Mouse (Mus musculus): ENCODE data around the gene 4930438A08Rik. TPM values are rescaled to one million over a fixed set of nuclear protein-coding genes. Genes with fewer than 3 reads are reported as not detected.

4930438A08Rik gene
- polyA plus RNA-seq, 1 experiment from 2014 or later: not detected

- Histone ChIP-seq H3K27ac (no peak overlapping the region), H3K4me2 (no peak overlapping the region), H3K4me1 (0 out of 2 replicates have a peak, but pooled peaks cover 2% of the 10 kb centered on the region), H3K9me3 (no peaks in the 10 kb centered on the region), H3K4me3 (no peak overlapping the region), H3K9ac (no peak overlapping the region), H3K27me3 (peaks cover 4% of the 10 kb centered on the region; the same call in 1 of the 2 replicates), H3K36me3 (no peaks in the 10 kb centered on the region)
- WGBS: 79% methylated on average over 7 of the region's 7 CpGs
- no peak for ATAC-seq (ENCODE audit: insufficient number of reproducible peaks, insufficient read depth, low FRiP score, low TSS enrichment, low read depth)
Observed at GRCm38 (mm10) chr11:58249203-58249981, 25.2 kb upstream of the 4930438A08Rik start.

GRCm38 (mm10) chr11:58250550-58250949 is 24.0 kb upstream of the 4930438A08Rik start:
- H3K4me1 ChIP-seq: 0 out of 2 replicates have a peak, but pooled peaks cover 2% of the 10 kb centered on the region
- H3K27me3 ChIP-seq: no peaks in the 10 kb centered on the region
- H3K36me3 ChIP-seq: no peaks in the 10 kb centered on the region
- H3K4me3 ChIP-seq: no peak overlapping the region
- no peak overlapping the region for H3K27ac ChIP-seq
- H3K4me2 ChIP-seq: no peak overlapping the region
- 63% methylated on average over 5 of the region's 5 CpGs for WGBS
- H3K9ac ChIP-seq: no peak overlapping the region
- no peaks in the 10 kb centered on the region for H3K9me3 ChIP-seq
- ATAC-seq (ENCODE audit: insufficient number of reproducible peaks, insufficient read depth, low FRiP score, low TSS enrichment, low read depth): no peak

GRCm38 (mm10) chr11:58254411-58254810 is 20.2 kb upstream of the 4930438A08Rik start:
- 91% methylated on average over 3 of the region's 3 CpGs for WGBS
- no peak overlapping the region for H3K4me2 ChIP-seq
- ATAC-seq (ENCODE audit: insufficient number of reproducible peaks, insufficient read depth, low FRiP score, low TSS enrichment, low read depth): no peak
- H3K27me3 ChIP-seq: no peaks in the 10 kb centered on the region
- no peak overlapping the region for H3K9ac ChIP-seq
- no peaks in the 10 kb centered on the region for H3K9me3 ChIP-seq
- H3K4me1 ChIP-seq: no peaks in the 10 kb centered on the region
- H3K27ac ChIP-seq: no peak overlapping the region
- no peak overlapping the region for H3K4me3 ChIP-seq
- no peaks in the 10 kb centered on the region for H3K36me3 ChIP-seq

- 77% methylated on average over 5 of the region's 5 CpGs for WGBS
- Histone ChIP-seq H3K36me3 (no peaks in the 10 kb centered on the region), H3K9ac (no peak overlapping the region), H3K27me3 (no peaks in the 10 kb centered on the region), H3K9me3 (no peaks in the 10 kb centered on the region), H3K4me1 (no peaks in the 10 kb centered on the region), H3K4me2 (no peak overlapping the region), H3K27ac (no peak overlapping the region), H3K4me3 (no peak overlapping the region)
- ATAC-seq (ENCODE audit: insufficient number of reproducible peaks, insufficient read depth, low FRiP score, low TSS enrichment, low read depth): no peak
Observed at GRCm38 (mm10) chr11:58257816-58258215, 16.8 kb upstream of the 4930438A08Rik start.

- no peaks in the 10 kb centered on the region for H3K27me3 ChIP-seq
- H3K9me3 ChIP-seq: no peaks in the 10 kb centered on the region
- no peak for ATAC-seq (ENCODE audit: insufficient number of reproducible peaks, insufficient read depth, low FRiP score, low TSS enrichment, low read depth)
- no peaks in the 10 kb centered on the region for H3K4me1 ChIP-seq
- no peaks in the 10 kb centered on the region for H3K36me3 ChIP-seq
- no peak overlapping the region for H3K4me2 ChIP-seq
- 87% methylated on average over 4 of the region's 4 CpGs for WGBS
- H3K4me3 ChIP-seq: no peak overlapping the region
- H3K27ac ChIP-seq: no peak overlapping the region
- no peak overlapping the region for H3K9ac ChIP-seq
Observed at GRCm38 (mm10) chr11:58260156-58260555, 14.4 kb upstream of the 4930438A08Rik start.

- H3K4me3 ChIP-seq: no peak overlapping the region
- H3K4me2 ChIP-seq: no peak overlapping the region
- no peaks in the 10 kb centered on the region for H3K4me1 ChIP-seq
- H3K9ac ChIP-seq: no peak overlapping the region
- H3K27me3 ChIP-seq: no peaks in the 10 kb centered on the region
- H3K9me3 ChIP-seq: no peaks in the 10 kb centered on the region
- no peak for ATAC-seq (ENCODE audit: insufficient number of reproducible peaks, insufficient read depth, low FRiP score, low TSS enrichment, low read depth)
- WGBS: 88% methylated on average over 4 of the region's 4 CpGs
- no peak overlapping the region for H3K27ac ChIP-seq
- H3K36me3 ChIP-seq: no peaks in the 10 kb centered on the region
Observed at GRCm38 (mm10) chr11:58261826-58262225, 12.8 kb upstream of the 4930438A08Rik start.

GRCm38 (mm10) chr11:58262336-58262735 is 12.3 kb upstream of the 4930438A08Rik start:
- Histone ChIP-seq H3K9me3 (no peaks in the 10 kb centered on the region), H3K27me3 (no peaks in the 10 kb centered on the region), H3K4me3 (no peak overlapping the region), H3K36me3 (no peaks in the 10 kb centered on the region), H3K9ac (no peak overlapping the region), H3K4me1 (no peaks in the 10 kb centered on the region), H3K27ac (no peak overlapping the region), H3K4me2 (no peak overlapping the region)
- no peak for ATAC-seq (ENCODE audit: insufficient number of reproducible peaks, insufficient read depth, low FRiP score, low TSS enrichment, low read depth)
- WGBS: 85% methylated on average over 3 of the region's 3 CpGs

- WGBS: 61% methylated on average over 2 of the region's 2 CpGs
- Histone ChIP-seq H3K4me3 (no peak overlapping the region), H3K9ac (no peak overlapping the region), H3K27ac (no peak overlapping the region), H3K4me2 (no peak overlapping the region), H3K4me1 (no peaks in the 10 kb centered on the region), H3K27me3 (no peaks in the 10 kb centered on the region), H3K36me3 (no peaks in the 10 kb centered on the region), H3K9me3 (no peaks in the 10 kb centered on the region)
- ATAC-seq (ENCODE audit: insufficient number of reproducible peaks, insufficient read depth, low FRiP score, low TSS enrichment, low read depth): no peak
Observed at GRCm38 (mm10) chr11:58263516-58263915, 11.1 kb upstream of the 4930438A08Rik start.

DNA sequence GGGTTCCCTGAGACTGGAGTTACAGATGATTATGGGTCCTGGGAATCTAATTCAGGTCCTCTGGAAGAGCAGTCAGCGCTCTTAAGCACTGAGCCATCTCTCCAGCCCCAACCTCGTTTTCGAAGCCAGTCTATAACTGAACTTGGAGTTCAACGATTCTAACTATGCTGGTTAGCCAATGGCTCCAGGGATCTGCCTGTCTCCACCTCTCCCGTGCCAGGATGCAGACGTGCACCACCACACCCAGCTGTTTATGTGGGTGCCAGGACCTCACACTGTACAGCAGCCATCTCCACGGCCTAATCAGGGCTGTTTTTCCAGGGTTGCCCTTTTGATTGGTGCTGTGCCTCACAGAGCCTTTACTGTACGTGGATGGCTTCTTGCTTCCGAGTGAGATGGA is 10.1 kb upstream of the 4930438A08Rik start:
- no peak overlapping the region for H3K27ac ChIP-seq
- no peak overlapping the region for H3K9ac ChIP-seq
- no peak for ATAC-seq (ENCODE audit: insufficient number of reproducible peaks, insufficient read depth, low FRiP score, low TSS enrichment, low read depth)
- H3K4me2 ChIP-seq: no peak overlapping the region
- H3K36me3 ChIP-seq: no peaks in the 10 kb centered on the region
- WGBS: 81% methylated on average over 9 of the region's 9 CpGs
- H3K9me3 ChIP-seq: no peaks in the 10 kb centered on the region
- H3K4me1 ChIP-seq: no peaks in the 10 kb centered on the region
- H3K4me3 ChIP-seq: no peak overlapping the region
- H3K27me3 ChIP-seq: no peaks in the 10 kb centered on the region

DNA sequence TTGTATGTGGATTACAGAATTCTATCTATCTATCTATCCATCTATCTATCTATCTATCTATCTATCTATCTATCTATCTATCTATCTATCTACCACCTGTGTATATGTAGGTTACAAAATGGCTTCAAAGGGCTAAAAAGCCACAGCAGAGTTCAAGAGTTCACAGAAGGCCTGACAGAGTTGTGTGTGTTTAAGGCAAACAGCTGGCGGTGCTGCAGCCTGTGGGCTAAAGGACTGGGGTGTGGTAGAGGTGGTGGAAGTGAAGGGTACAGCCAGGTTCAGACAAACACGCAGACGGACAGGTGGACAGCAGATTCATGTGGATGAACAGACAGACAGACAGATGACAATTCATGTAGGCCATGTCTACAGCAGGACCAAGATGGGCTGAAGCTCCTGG is 6.3 kb upstream of the 4930438A08Rik start:
- Histone ChIP-seq H3K36me3 (no peaks in the 10 kb centered on the region), H3K27me3 (no peaks in the 10 kb centered on the region), H3K9me3 (no peaks in the 10 kb centered on the region), H3K4me2 (no peak overlapping the region), H3K4me3 (no peak overlapping the region), H3K9ac (no peak overlapping the region), H3K4me1 (no peaks in the 10 kb centered on the region), H3K27ac (no peak overlapping the region)
- WGBS: 85% methylated on average over 3 of the region's 3 CpGs
- no peak for ATAC-seq (ENCODE audit: insufficient number of reproducible peaks, insufficient read depth, low FRiP score, low TSS enrichment, low read depth)

GRCm38 (mm10) chr11:58275756-58276155 is 1.2 kb downstream of the 4930438A08Rik start:
- WGBS: 70% methylated on average over 4 of the region's 4 CpGs
- no peaks in the 10 kb centered on the region for H3K36me3 ChIP-seq
- no peak overlapping the region for H3K4me2 ChIP-seq
- no peaks in the 10 kb centered on the region for H3K4me1 ChIP-seq
- no peaks in the 10 kb centered on the region for H3K9me3 ChIP-seq
- no peak overlapping the region for H3K4me3 ChIP-seq
- no peak overlapping the region for H3K9ac ChIP-seq
- H3K27me3 ChIP-seq: no peaks in the 10 kb centered on the region
- no peak overlapping the region for H3K27ac ChIP-seq
- no peak for ATAC-seq (ENCODE audit: insufficient number of reproducible peaks, insufficient read depth, low FRiP score, low TSS enrichment, low read depth)

DNA sequence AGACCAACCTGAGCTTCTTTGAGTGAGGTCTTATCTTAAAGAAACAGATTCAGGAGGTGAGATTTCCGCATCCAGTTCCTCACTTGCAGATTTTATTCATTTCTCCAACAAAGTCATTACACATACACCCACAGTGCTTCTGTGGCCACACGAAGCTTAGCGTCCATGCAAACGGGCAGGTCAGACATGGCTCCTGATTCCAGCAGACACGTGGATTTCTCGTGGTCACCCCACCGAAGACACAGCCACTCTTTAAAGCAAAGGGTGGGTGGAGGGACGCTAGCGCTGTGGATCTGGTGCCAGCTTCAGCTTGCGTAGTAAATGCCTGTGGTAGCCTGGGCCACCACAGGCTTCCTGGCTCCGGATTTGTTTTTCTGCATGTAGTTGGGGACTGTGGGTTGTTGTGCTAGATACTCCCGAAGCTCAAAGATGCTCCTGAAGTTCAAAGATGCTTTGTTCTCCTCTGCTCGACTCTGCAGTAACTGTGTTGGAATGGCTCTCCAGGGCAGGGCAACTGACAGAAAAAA is 7.4 kb downstream of the 4930438A08Rik start:
- WGBS: 75% methylated on average over 13 of the region's 13 CpGs
- Histone ChIP-seq H3K27ac (no peak overlapping the region), H3K4me2 (no peak overlapping the region), H3K9ac (no peak overlapping the region), H3K4me3 (no peak overlapping the region), H3K27me3 (no peaks in the 10 kb centered on the region), H3K4me1 (no peaks in the 10 kb centered on the region), H3K36me3 (no peaks in the 10 kb centered on the region), H3K9me3 (no peaks in the 10 kb centered on the region)
- ATAC-seq (ENCODE audit: insufficient number of reproducible peaks, insufficient read depth, low FRiP score, low TSS enrichment, low read depth): no peak
